Mouse (Mus musculus) neural tube, embryonic 12.5 days (tissue): ENCODE measurements around the gene Drosha. TPM values are rescaled to one million over a fixed set of nuclear protein-coding genes. Genes with fewer than 3 reads are reported as not detected.

Experiments
- ATAC-seq: fragments of 200-750 bp; cut with Nextera tagmentation; 2 replicates; pipeline ENCODE4 v1.8.0; 2017; ENCODE audit warnings: low read depth, mild to moderate bottlenecking, moderate TSS enrichment, moderate library complexity; ENCODE audit not compliant: low FRiP score
- H3K27ac ChIP-seq: fragments of 300-500 bp; sonication (generic); 2 replicates; pipeline ENCODE4 v1.5.1; 2016
- H3K27me3 ChIP-seq: fragments of 300-500 bp; sonication (generic); replicated peaks from 2 replicates; pipeline ENCODE4 v1.6.1; 2016; ENCODE audit warnings: mild to moderate bottlenecking
- H3K36me3 ChIP-seq: fragments of 300-500 bp; sonication (generic); 2 replicates; pipeline ENCODE4 v1.6.1; 2016; ENCODE audit warnings: mild to moderate bottlenecking
- H3K4me1 ChIP-seq: fragments of 300-500 bp; sonication (generic); 2 replicates; pipeline ENCODE4 v1.6.1; 2016
- H3K4me2 ChIP-seq: fragments of 300-500 bp; sonication (generic); replicated peaks from 2 replicates; pipeline ENCODE4 v1.6.1; 2016; ENCODE audit warnings: mild to moderate bottlenecking
- H3K4me3 ChIP-seq: fragments of 300-500 bp; sonication (generic); 2 replicates; pipeline ENCODE4 v1.5.1; 2016
- H3K9ac ChIP-seq: fragments of 300-500 bp; sonication (generic); 2 replicates; pipeline ENCODE4 v1.6.1; 2016; ENCODE audit warnings: mild to moderate bottlenecking
- H3K9me3 ChIP-seq: fragments of 300-500 bp; sonication (generic); 2 replicates; pipeline ENCODE4 v1.6.1; 2016; ENCODE audit warnings: mild to moderate bottlenecking
- WGBS: fragments of 180-500 bp; shearing (Covaris S2); methylation state at CpG from one replicate; pipeline ENCODE4 v1.1.7; 2016; 5-methylcytosine and 5-hydroxymethylcytosine counted together
- microRNA-seq: library from miRNA; unstranded; fragments of <30 nt; microRNA quantifications from one replicate; pipeline ENCODE4, GENCODE M21; 2017
- polyA plus RNA-seq: library from polyadenylated mRNA; unstranded; fragments of >200 nt; fragmentation: Nextera tagmentation; extraction: Ambion mirVana; gene quantifications from 2 replicates; pipeline ENCODE4 v1.2.1, GENCODE M21; 2016

Drosha gene
- polyA plus RNA-seq, 1 experiment from 2014 or later: 64.7 TPM

GRCm38 (mm10) chr15:12968815-12969214 is 144.2 kb downstream of the Drosha start:
- Histone ChIP-seq H3K27me3 (no peaks in the 10 kb centered on the region), H3K9ac (no peak overlapping the region), H3K9me3 (no peaks in the 10 kb centered on the region), H3K4me1 (no peaks in the 10 kb centered on the region), H3K4me2 (no peak overlapping the region), H3K27ac (no peak overlapping the region), H3K36me3 (no peaks in the 10 kb centered on the region), H3K4me3 (no peak overlapping the region)
- WGBS: 85% methylated on average over 8 of the region's 8 CpGs
- ATAC-seq: no peak

- Histone ChIP-seq H3K9me3 (no peaks in the 10 kb centered on the region), H3K4me3 (no peak overlapping the region), H3K9ac (no peak overlapping the region), H3K4me1 (no peaks in the 10 kb centered on the region), H3K4me2 (no peak overlapping the region), H3K36me3 (no peaks in the 10 kb centered on the region), H3K27me3 (no peaks in the 10 kb centered on the region), H3K27ac (no peak overlapping the region)
- 88% methylated on average over 8 of the region's 8 CpGs for WGBS
- ATAC-seq: no peak
Observed at GRCm38 (mm10) chr15:12972441-12972840, 147.8 kb downstream of the Drosha start.

Small RNAs within 50 kb of the gene (microRNA-seq; reads per million reads assigned to microRNA genes)
- not detected for gene Gm47288

Other genes starting within 250 kb of the Drosha start
- 7.3 and 9.0 TPM in 2 replicates for gene Pdzd2, start 84.9 kb upstream of the Drosha start, polyA plus RNA-seq
- gene 6030458C11Rik, start 166 bp upstream of the Drosha start, polyA plus RNA-seq: 39.5 and 42.7 TPM in 2 replicates